Mouse (Mus musculus): ENCODE measurements around the gene Snap47.

The Snap47 gene

GRCm38 (mm10) chr11:59423010-59423588, 27.9 kb downstream of the Snap47 start:
- no peak for DNase-seq (ENCODE audit: low read depth, low spot score)

- no peak for DNase-seq (ENCODE audit: low read depth, low spot score)
Observed at GRCm38 (mm10) chr11:59421967-59422366, 29.0 kb downstream of the Snap47 start.

- no peak for DNase-seq (ENCODE audit: low read depth, low spot score)
Observed at GRCm38 (mm10) chr11:59421436-59421835, 29.6 kb downstream of the Snap47 start.

GRCm38 (mm10) chr11:59418708-59419107, 32.3 kb downstream of the Snap47 start:
- DNase-seq (ENCODE audit: low read depth, low spot score), result no peak

GRCm38 (mm10) chr11:59412999-59413863, 37.8 kb downstream of the Snap47 start:
- DNase-seq (ENCODE audit: low read depth, low spot score), result no peak

GRCm38 (mm10) chr11:59412058-59412457, 38.9 kb downstream of the Snap47 start:
- no peak for DNase-seq (ENCODE audit: low read depth, low spot score)

GRCm38 (mm10) chr11:59410851-59411250, 40.1 kb downstream of the Snap47 start:
- no peak for DNase-seq (ENCODE audit: low read depth, low spot score)

GRCm38 (mm10) chr11:59405761-59406160, 45.2 kb downstream of the Snap47 start:
- DNase-seq (ENCODE audit: low read depth, low spot score), result no peak

GRCm38 (mm10) chr11:59400876-59401275, 50.1 kb downstream of the Snap47 start:
- DNase-seq (ENCODE audit: low read depth, low spot score), result no peak

GRCm38 (mm10) chr11:59399830-59400229, 51.2 kb downstream of the Snap47 start:
- no peak for DNase-seq (ENCODE audit: low read depth, low spot score)

GRCm38 (mm10) chr11:59397536-59398371, 53.2 kb downstream of the Snap47 start:
- DNase-seq (ENCODE audit: low read depth, low spot score), result no peak

- no peak for DNase-seq (ENCODE audit: low read depth, low spot score)
Observed at GRCm38 (mm10) chr11:59394451-59394850, 56.5 kb downstream of the Snap47 start.

GRCm38 (mm10) chr11:59393591-59393990, 57.4 kb downstream of the Snap47 start:
- DNase-seq (ENCODE audit: low read depth, low spot score), result peak; percentile 51

- DNase-seq (ENCODE audit: low read depth, low spot score), result no peak
Observed at GRCm38 (mm10) chr11:59392300-59392699, 58.7 kb downstream of the Snap47 start.

- no peak for DNase-seq (ENCODE audit: low read depth, low spot score)
Observed at GRCm38 (mm10) chr11:59390470-59390869, 60.5 kb downstream of the Snap47 start.

GRCm38 (mm10) chr11:59389617-59390016, 61.4 kb downstream of the Snap47 start:
- DNase-seq (ENCODE audit: low read depth, low spot score), result no peak

GRCm38 (mm10) chr11:59388806-59389205, 62.2 kb downstream of the Snap47 start:
- no peak for DNase-seq (ENCODE audit: low read depth, low spot score)

GRCm38 (mm10) chr11:59387471-59387870, 63.5 kb downstream of the Snap47 start:
- no peak for DNase-seq (ENCODE audit: low read depth, low spot score)

GRCm38 (mm10) chr11:59385123-59385522, 65.9 kb downstream of the Snap47 start:
- DNase-seq (ENCODE audit: low read depth, low spot score), result no peak

- DNase-seq (ENCODE audit: low read depth, low spot score), result no peak
Observed at GRCm38 (mm10) chr11:59384441-59384959, 66.5 kb downstream of the Snap47 start.

- no peak for DNase-seq (ENCODE audit: low read depth, low spot score)
Observed at GRCm38 (mm10) chr11:59379547-59379946, 71.4 kb downstream of the Snap47 start.

- DNase-seq (ENCODE audit: low read depth, low spot score), result no peak
Observed at GRCm38 (mm10) chr11:59377999-59378398, 73.0 kb downstream of the Snap47 start.

Data from embryo, embryonic 11.5 days (tissue).